Mouse (Mus musculus) spleen, adult 2 months (tissue): ENCODE data around the gene Akap2.

Source experiments
- CTCF ChIP-seq: fragments of 200-500 bp; IDR thresholded peaks from 2 replicates; pipeline ENCODE4 v1.5.1; 2011; ENCODE audit warnings: mild to moderate bottlenecking, inconsistent platforms; ENCODE audit not compliant: insufficient read depth, insufficient read length, insufficient replicate concordance; ENCODE audit errors: extremely low read depth
- POLR2A ChIP-seq: fragments of 200-500 bp; IDR thresholded peaks from 2 replicates; pipeline ENCODE4 v1.6.1; 2011; ENCODE audit warnings: low read depth, low read length, inconsistent platforms

- no peak for TF ChIP-seq CTCF
- TF ChIP-seq POLR2A, result no peak
These were observed 29.3 kb upstream of the Akap2 start for GRCm38 (mm10) chr4:57688131-57688530.
